Comparison of ENCODE assay signal across 26 mouse cellular contexts in genomic region chr11:115992098-115992497, GRCm38 (mm10). TPM values are rescaled to one million over a fixed set of nuclear protein-coding genes. Genes with fewer than 3 reads are reported as not detected.
A peak's percentile ranks its signal among the peaks of the same experiment; 100 is the strongest.
DNase-seq lines count a peak whose midpoint lies in the region; ATAC-seq and TF ChIP-seq lines count a peak whose summit lies in the region.
"Had no signal": no experiment of that assay in that cellular context is flagged by ENCODE, and none has a peak within 500 bp of the region (broad histone marks: within the 10 kb centered on the region; RNA-seq: fewer than 3 reads in every experiment).

No protein-coding gene starts in this region.

- H3K27me3 ChIP-seq in C2C12 (ENCODE audit: control insufficient read depth, insufficient read depth, insufficient read length): no peaks in the 10 kb centered on the region
- H3K27me3 ChIP-seq: hindbrain, embryonic 15.5 days had no signal

- H3ac ChIP-seq in C2C12 (ENCODE audit: control insufficient read depth, insufficient read length, low read depth): no peak overlapping the region

- DNase-seq in frontal cortex, postnatal 36 days (ENCODE audit: low spot score in 2 of 2): no peak
- DNase-seq in layer of hippocampus, adult 9-11 months: peak; percentile 78
- DNase-seq in layer of hippocampus, postnatal 36 days: no peak
- no peak for DNase-seq in testis, postnatal 14 days (ENCODE audit: low spot score)
- no peak for DNase-seq in lung, postnatal 4 days
- DNase-seq: adrenal gland, adult 2 months; adrenal gland, postnatal 14 days; cerebellum, adult 11-12 months; cerebellum, adult 8-10 months; cerebellum, postnatal 10 days; cerebellum, postnatal 36 days; forebrain, postnatal 0 days; gastrocnemius, postnatal 10 days; gastrocnemius, postnatal 36 days; heart, adult 2 months; heart, postnatal 14 days; heart, postnatal 4 days had no signal

- H3K27ac ChIP-seq in cortical plate, adult 2 months (ENCODE audit: insufficient read depth, low read length): peak overlapping the region; percentile 57; the same call in 1 of the 2 replicates
- H3K27ac ChIP-seq: heart, adult 2 months; heart, embryonic 10.5 days; heart, embryonic 13.5 days; hindbrain, embryonic 15.5 days had no signal

- H3K79me3 ChIP-seq in C2C12 (ENCODE audit: low read depth): no peaks in the 10 kb centered on the region

- 0 out of 2 replicates have a peak, but pooled peaks have one; percentile 24 for TF ChIP-seq POLR2A in cortical plate, adult 2 months (IDR thresholded peaks at IDR 0.05; ENCODE audit: extremely low read depth, insufficient read depth, low read length)

- TF ChIP-seq CTCF in C2C12 (IDR thresholded peaks at IDR 0.05; ENCODE audit: control insufficient read depth, insufficient read depth, insufficient read length): no peak
- TF ChIP-seq CTCF in cortical plate, adult 2 months (IDR thresholded peaks at IDR 0.05; ENCODE audit: extremely low read depth, insufficient read depth, low read length): no peak

- H3K79me2 ChIP-seq in C2C12 (ENCODE audit: control insufficient read depth, insufficient read depth): no peaks in the 10 kb centered on the region

- peak; percentile 59; the same call in 1 of the 2 replicates for ATAC-seq in frontal cortex, adult (ENCODE audit: low TSS enrichment)
- ATAC-seq: forebrain, embryonic 14.5 days; forebrain, postnatal 0 days had no signal

- H3K4me1 ChIP-seq in cortical plate, adult 2 months (ENCODE audit: control insufficient read depth, insufficient read depth, low read length): no peaks in the 10 kb centered on the region
- H3K4me1 ChIP-seq: heart, embryonic 13.5 days; hindbrain, embryonic 15.5 days had no signal

- peak overlapping the region; percentile 6 for H3K4me3 ChIP-seq in C2C12 (ENCODE audit: insufficient read depth, poor library complexity, severe bottlenecking)
- no peak overlapping the region for H3K4me3 ChIP-seq in cortical plate, adult 2 months (ENCODE audit: insufficient read depth, low read length)
- H3K4me3 ChIP-seq: heart, adult 2 months; heart, embryonic 10.5 days; heart, embryonic 13.5 days; hindbrain, embryonic 15.5 days had no signal

- H3K36me3 ChIP-seq in C2C12 (ENCODE audit: control insufficient read depth, insufficient read depth): no peaks in the 10 kb centered on the region
- H3K36me3 ChIP-seq: G1E; heart, embryonic 10.5 days; heart, embryonic 13.5 days; hindbrain, embryonic 15.5 days had no signal

TF ChIP-seq in C2C12, 6 proteins besides CTCF, POLR2A, EP300 and RAD21:
- TF ChIP-seq FOSL1 (IDR thresholded peaks at IDR 0.05; ENCODE audit: insufficient read depth, low read length, poor library complexity, severe bottlenecking) (no peak), USF1 (IDR thresholded peaks at IDR 0.05; ENCODE audit: low read depth) (no peak), MYOD1 (IDR thresholded peaks at IDR 0.05; ENCODE audit: control insufficient read depth, insufficient read length, low read depth) (no peak), MAX (IDR thresholded peaks at IDR 0.05) (no peak), MYOG (IDR thresholded peaks at IDR 0.05; ENCODE audit: control insufficient read depth, extremely low read depth, insufficient read length) (no peak), CEBPB (IDR thresholded peaks at IDR 0.05; ENCODE audit: low read depth) (no peak)

RNA-seq across cellular contexts. Expression of gene Itgb4, which starts 17.6 kb away (rescaled TPM):
- 1 to 10 TPM; 8.2 to 9.7 TPM for total RNA-seq in layer of hippocampus, postnatal 36 days (2021)
- 0.49 TPM for polyA plus RNA-seq in C2C12 (2012; fragmentation: generic; extraction: Trizol)
- 8.0 and 8.2 TPM in 2 replicates for polyA plus RNA-seq in cortical plate, adult 2 months (2012; rRNA removed)
- total RNA-seq: granulocyte monocyte progenitor cell, adult 5-6 weeks had no signal

RNA-seq across cellular contexts. Expression of gene Galk1, which starts 20.4 kb away (rescaled TPM):
- 10 to 100 TPM; 13.4 to 14.2 TPM for total RNA-seq in layer of hippocampus, postnatal 36 days (2021)
- 150 TPM for polyA plus RNA-seq in C2C12 (2012; fragmentation: generic; extraction: Trizol)
- polyA plus RNA-seq in cortical plate, adult 2 months (2012; rRNA removed): 19.2 and 20.4 TPM in 2 replicates

RNA-seq across cellular contexts. Expression of gene H3f3b, which starts 35.7 kb away (rescaled TPM):
- total RNA-seq in layer of hippocampus, postnatal 36 days (2021): 100 to 1,000 TPM; 263 to 275 TPM
- 633 TPM for polyA plus RNA-seq in C2C12 (2012; fragmentation: generic; extraction: Trizol)
- 217 and 235 TPM in 2 replicates for polyA plus RNA-seq in cortical plate, adult 2 months (2012; rRNA removed)

RNA-seq across cellular contexts. Expression of gene Unk, which starts 38.0 kb away (rescaled TPM):
- 10 to 100 TPM; 19.4 to 21.9 TPM for total RNA-seq in layer of hippocampus, postnatal 36 days (2021)
- polyA plus RNA-seq in C2C12 (2012; fragmentation: generic; extraction: Trizol): 14.5 TPM
- polyA plus RNA-seq in cortical plate, adult 2 months (2012; rRNA removed): 31.1 and 33.4 TPM in 2 replicates

RNA-seq across cellular contexts. Expression of gene Recql5, which starts 58.8 kb away (rescaled TPM):
- total RNA-seq in layer of hippocampus, postnatal 36 days (2021): 10 to 100 TPM; 30.4 to 35.1 TPM
- polyA plus RNA-seq in C2C12 (2012; fragmentation: generic; extraction: Trizol): 7.6 TPM
- 31.7 and 36.4 TPM in 2 replicates for polyA plus RNA-seq in cortical plate, adult 2 months (2012; rRNA removed)
